Mouse (Mus musculus): ENCODE measurements around the gene Psmd9. TPM values are rescaled to one million over a fixed set of nuclear protein-coding genes. Genes with fewer than 3 reads are reported as not detected.

The Psmd9 gene
- polyA plus RNA-seq, 1 experiment from 2014 or later = 73.5 TPM

- Histone ChIP-seq H3K27me3 (ENCODE audit: control insufficient read depth, insufficient read depth, low read length) (no peaks in the 10 kb centered on the region), H3K4me2 (replicated peaks; ENCODE audit: low read depth, low read length) (no peak overlapping the region), H3K9me3 (ENCODE audit: control insufficient read depth, low read length) (no peaks in the 10 kb centered on the region), H3K36me3 (ENCODE audit: control insufficient read depth, insufficient read depth, low read length) (peaks cover 19% of the 10 kb centered on the region; the same call in 1 of the 2 replicates), H3K9ac (ENCODE audit: low read depth, low read length) (no peak overlapping the region), H3K4me1 (replicated peaks; ENCODE audit: control insufficient read depth, insufficient read depth, low read length) (peaks cover 21% of the 10 kb centered on the region), H3K4me3 (ENCODE audit: low read depth, low read length) (no peak overlapping the region), H3K27ac (ENCODE audit: low read depth, low read length) (no peak overlapping the region)
- ATAC-seq (ENCODE audit: low FRiP score) = no peak
- DNase-seq (ENCODE audit: low spot score) = no peak
- 84% methylated on average over 17 of the region's 17 CpGs for WGBS
These were observed 21.6 kb upstream of the Psmd9 start for GRCm38 (mm10) chr5:123147569-123147968.

- DNase-seq (ENCODE audit: low spot score) (no peak), ATAC-seq (ENCODE audit: low FRiP score) (no peak)
- Histone ChIP-seq H3K4me1 (replicated peaks; ENCODE audit: control insufficient read depth, insufficient read depth, low read length) (peaks cover 21% of the 10 kb centered on the region), H3K36me3 (ENCODE audit: control insufficient read depth, insufficient read depth, low read length) (peaks cover 19% of the 10 kb centered on the region; the same call in 1 of the 2 replicates), H3K27me3 (ENCODE audit: control insufficient read depth, insufficient read depth, low read length) (no peaks in the 10 kb centered on the region), H3K27ac (ENCODE audit: low read depth, low read length) (no peak overlapping the region), H3K9me3 (ENCODE audit: control insufficient read depth, low read length) (no peaks in the 10 kb centered on the region), H3K4me3 (ENCODE audit: low read depth, low read length) (no peak overlapping the region), H3K9ac (ENCODE audit: low read depth, low read length) (no peak overlapping the region), H3K4me2 (replicated peaks; ENCODE audit: low read depth, low read length) (no peak overlapping the region)
- 81% methylated on average over 19 of the region's 25 CpGs for WGBS
These were observed 21.0 kb upstream of the Psmd9 start for GRCm38 (mm10) chr5:123148073-123148722.

- peaks cover 17% of the 10 kb centered on the region for H3K4me1 ChIP-seq (replicated peaks; ENCODE audit: control insufficient read depth, insufficient read depth, low read length)
- H3K9me3 ChIP-seq (ENCODE audit: control insufficient read depth, low read length) = no peaks in the 10 kb centered on the region
- DNase-seq (ENCODE audit: low spot score) = peak; percentile 92
- H3K4me3 ChIP-seq (ENCODE audit: low read depth, low read length) = peak overlapping the region; percentile 25
- peak; percentile 75 for ATAC-seq (ENCODE audit: low FRiP score)
- no peaks in the 10 kb centered on the region for H3K27me3 ChIP-seq (ENCODE audit: control insufficient read depth, insufficient read depth, low read length)
- no peak overlapping the region for H3K27ac ChIP-seq (ENCODE audit: low read depth, low read length)
- WGBS = 15% methylated on average over 19 of the region's 19 CpGs
- H3K36me3 ChIP-seq (ENCODE audit: control insufficient read depth, insufficient read depth, low read length) = peaks cover 21% of the 10 kb centered on the region; the same call in 1 of the 2 replicates
- H3K9ac ChIP-seq (ENCODE audit: low read depth, low read length) = peak overlapping the region; percentile 4; the same call in 1 of the 2 replicates
- H3K4me2 ChIP-seq (replicated peaks; ENCODE audit: low read depth, low read length) = peak overlapping the region; percentile 37
These were observed 19.5 kb upstream of the Psmd9 start for GRCm38 (mm10) chr5:123149451-123150400.

GRCm38 (mm10) chr5:123150641-123151040 lies 18.6 kb upstream of the Psmd9 start:
- Histone ChIP-seq H3K27me3 (ENCODE audit: control insufficient read depth, insufficient read depth, low read length) (no peaks in the 10 kb centered on the region), H3K36me3 (ENCODE audit: control insufficient read depth, insufficient read depth, low read length) (peaks cover 21% of the 10 kb centered on the region; the same call in 1 of the 2 replicates), H3K4me3 (ENCODE audit: low read depth, low read length) (peak overlapping the region; percentile 25), H3K4me2 (replicated peaks; ENCODE audit: low read depth, low read length) (peak overlapping the region; percentile 37), H3K9me3 (ENCODE audit: control insufficient read depth, low read length) (no peaks in the 10 kb centered on the region), H3K4me1 (replicated peaks; ENCODE audit: control insufficient read depth, insufficient read depth, low read length) (peaks cover 12% of the 10 kb centered on the region), H3K9ac (ENCODE audit: low read depth, low read length) (peak overlapping the region; percentile 19; the same call in 1 of the 2 replicates), H3K27ac (ENCODE audit: low read depth, low read length) (no peak overlapping the region)
- no peak for DNase-seq (ENCODE audit: low spot score)
- 44% methylated on average over 7 of the region's 7 CpGs for WGBS
- ATAC-seq (ENCODE audit: low FRiP score) = no peak

- H3K9me3 ChIP-seq (ENCODE audit: control insufficient read depth, low read length) = no peaks in the 10 kb centered on the region
- no peaks in the 10 kb centered on the region for H3K27me3 ChIP-seq (ENCODE audit: control insufficient read depth, insufficient read depth, low read length)
- H3K27ac ChIP-seq (ENCODE audit: low read depth, low read length) = no peak overlapping the region
- no peak for ATAC-seq (ENCODE audit: low FRiP score)
- H3K4me2 ChIP-seq (replicated peaks; ENCODE audit: low read depth, low read length) = peak overlapping the region; percentile 37
- H3K4me3 ChIP-seq (ENCODE audit: low read depth, low read length) = no peak overlapping the region
- H3K9ac ChIP-seq (ENCODE audit: low read depth, low read length) = peak overlapping the region; percentile 19; the same call in 1 of the 2 replicates
- peaks cover 21% of the 10 kb centered on the region; the same call in 1 of the 2 replicates for H3K36me3 ChIP-seq (ENCODE audit: control insufficient read depth, insufficient read depth, low read length)
- H3K4me1 ChIP-seq (replicated peaks; ENCODE audit: control insufficient read depth, insufficient read depth, low read length) = peaks cover 10% of the 10 kb centered on the region
- no peak for DNase-seq (ENCODE audit: low spot score)
- 47% methylated on average over 7 of the region's 7 CpGs for WGBS
These were observed 18.1 kb upstream of the Psmd9 start for GRCm38 (mm10) chr5:123151077-123151476.

GRCm38 (mm10) chr5:123151707-123152362 lies 17.4 kb upstream of the Psmd9 start:
- ATAC-seq (ENCODE audit: low FRiP score) = no peak
- WGBS = 95% methylated on average over 11 of the region's 19 CpGs

GRCm38 (mm10) chr5:123152901-123153300 lies 16.3 kb upstream of the Psmd9 start:
- H3K27ac ChIP-seq (ENCODE audit: low read depth, low read length) = no peak overlapping the region
- H3K27me3 ChIP-seq (ENCODE audit: control insufficient read depth, insufficient read depth, low read length) = no peaks in the 10 kb centered on the region
- H3K4me1 ChIP-seq (replicated peaks; ENCODE audit: control insufficient read depth, insufficient read depth, low read length) = peaks cover 10% of the 10 kb centered on the region
- DNase-seq (ENCODE audit: low spot score) = no peak
- H3K9ac ChIP-seq (ENCODE audit: low read depth, low read length) = no peak overlapping the region
- H3K9me3 ChIP-seq (ENCODE audit: control insufficient read depth, low read length) = no peaks in the 10 kb centered on the region
- H3K4me3 ChIP-seq (ENCODE audit: low read depth, low read length) = no peak overlapping the region
- H3K4me2 ChIP-seq (replicated peaks; ENCODE audit: low read depth, low read length) = no peak overlapping the region
- H3K36me3 ChIP-seq (ENCODE audit: control insufficient read depth, insufficient read depth, low read length) = peaks cover 11% of the 10 kb centered on the region; the same call in 1 of the 2 replicates
- 75% methylated on average over 1 of the region's 1 CpGs for whole genome bisulfite sequencing
- ATAC-seq (ENCODE audit: low FRiP score) = no peak

More at GRCm38 (mm10) chr5:123151707-123152362, 17.4 kb upstream of the Psmd9 start:
- Histone ChIP-seq H3K36me3 (ENCODE audit: control insufficient read depth, insufficient read depth, low read length) (peaks cover 14% of the 10 kb centered on the region; the same call in 1 of the 2 replicates), H3K4me2 (replicated peaks; ENCODE audit: low read depth, low read length) (no peak overlapping the region), H3K27me3 (ENCODE audit: control insufficient read depth, insufficient read depth, low read length) (no peaks in the 10 kb centered on the region), H3K9ac (ENCODE audit: low read depth, low read length) (no peak overlapping the region), H3K4me1 (replicated peaks; ENCODE audit: control insufficient read depth, insufficient read depth, low read length) (peaks cover 10% of the 10 kb centered on the region), H3K27ac (ENCODE audit: low read depth, low read length) (no peak overlapping the region), H3K9me3 (ENCODE audit: control insufficient read depth, low read length) (no peaks in the 10 kb centered on the region), H3K4me3 (ENCODE audit: low read depth, low read length) (no peak overlapping the region)
- DNase-seq (ENCODE audit: low spot score) = no peak

- H3K4me2 ChIP-seq (replicated peaks; ENCODE audit: low read depth, low read length) = no peak overlapping the region
- no peak overlapping the region for H3K4me3 ChIP-seq (ENCODE audit: low read depth, low read length)
- 60% methylated on average over 7 of the region's 7 CpGs for WGBS
- no peaks in the 10 kb centered on the region for H3K9me3 ChIP-seq (ENCODE audit: control insufficient read depth, low read length)
- H3K27ac ChIP-seq (ENCODE audit: low read depth, low read length) = no peak overlapping the region
- H3K9ac ChIP-seq (ENCODE audit: low read depth, low read length) = no peak overlapping the region
- DNase-seq (ENCODE audit: low spot score) = peak; percentile 82
- no peaks in the 10 kb centered on the region for H3K27me3 ChIP-seq (ENCODE audit: control insufficient read depth, insufficient read depth, low read length)
- no peak for ATAC-seq (ENCODE audit: low FRiP score)
- peaks cover 5% of the 10 kb centered on the region; the same call in 1 of the 2 replicates for H3K4me1 ChIP-seq (replicated peaks; ENCODE audit: control insufficient read depth, insufficient read depth, low read length)
- H3K36me3 ChIP-seq (ENCODE audit: control insufficient read depth, insufficient read depth, low read length) = peaks cover 19% of the 10 kb centered on the region
These were observed 13.8 kb upstream of the Psmd9 start for GRCm38 (mm10) chr5:123155425-123155824.
